Mouse (Mus musculus) 3T3-L1 (cell line): Measurements from ENCODE around the gene Hk3.

Source experiments
- DNase-seq: peaks from one replicate; pipeline ENCODE4 v3.0.0-alpha.2; 2015; ENCODE audit warnings: low read depth, low spot score

Gene Hk3

GRCm38 (mm10) chr13:55002090-55002489, 19.1 kb downstream of the Hk3 start:
- no peak for DNase-seq

GRCm38 (mm10) chr13:55000433-55000832, 20.8 kb downstream of the Hk3 start:
- DNase-seq = no peak

GRCm38 (mm10) chr13:54997568-54997967, 23.6 kb downstream of the Hk3 start:
- no peak for DNase-seq

DNA sequence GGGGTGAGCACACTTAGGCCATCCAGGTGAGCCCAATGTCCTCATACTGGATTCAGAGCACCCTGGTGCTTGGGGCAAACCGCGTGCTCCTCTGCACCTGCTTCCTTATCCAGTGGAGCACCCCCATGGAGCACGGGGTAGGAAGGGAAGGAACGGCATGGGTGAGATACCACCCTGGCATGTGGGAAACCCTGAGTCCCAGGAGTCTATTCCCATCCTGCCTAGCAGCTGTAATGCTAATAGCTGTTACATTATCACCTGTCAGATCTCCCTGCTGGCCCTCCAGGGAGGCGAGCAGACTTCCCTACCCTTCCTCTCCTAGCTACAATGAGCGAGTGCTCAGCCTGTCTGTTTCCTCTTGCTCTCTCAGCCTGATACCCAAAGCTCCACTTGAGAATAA, 26.0 kb downstream of the Hk3 start:
- DNase-seq = no peak

GRCm38 (mm10) chr13:54994576-54994975, 26.6 kb downstream of the Hk3 start:
- DNase-seq = no peak

DNA sequence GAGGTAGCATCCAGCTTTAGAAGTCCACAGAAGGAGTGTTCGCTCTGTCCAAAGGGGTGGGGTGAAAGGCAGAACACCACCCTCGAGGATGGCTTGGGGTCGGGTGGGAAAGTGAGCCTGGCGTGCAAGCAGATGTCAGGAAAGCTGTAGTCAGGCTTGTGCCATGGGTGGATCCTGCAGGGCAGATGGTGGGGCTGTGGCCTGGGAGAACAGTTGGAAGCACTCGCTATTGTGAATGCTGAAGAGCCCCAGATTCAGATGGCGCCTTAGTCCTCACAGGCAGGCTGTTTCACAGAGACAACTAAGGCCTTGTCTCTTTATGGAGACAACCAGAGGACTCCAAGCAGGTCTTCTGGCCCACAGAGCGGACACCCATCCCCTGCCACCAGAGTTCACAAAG, 29.0 kb downstream of the Hk3 start:
- DNase-seq = no peak

DNA sequence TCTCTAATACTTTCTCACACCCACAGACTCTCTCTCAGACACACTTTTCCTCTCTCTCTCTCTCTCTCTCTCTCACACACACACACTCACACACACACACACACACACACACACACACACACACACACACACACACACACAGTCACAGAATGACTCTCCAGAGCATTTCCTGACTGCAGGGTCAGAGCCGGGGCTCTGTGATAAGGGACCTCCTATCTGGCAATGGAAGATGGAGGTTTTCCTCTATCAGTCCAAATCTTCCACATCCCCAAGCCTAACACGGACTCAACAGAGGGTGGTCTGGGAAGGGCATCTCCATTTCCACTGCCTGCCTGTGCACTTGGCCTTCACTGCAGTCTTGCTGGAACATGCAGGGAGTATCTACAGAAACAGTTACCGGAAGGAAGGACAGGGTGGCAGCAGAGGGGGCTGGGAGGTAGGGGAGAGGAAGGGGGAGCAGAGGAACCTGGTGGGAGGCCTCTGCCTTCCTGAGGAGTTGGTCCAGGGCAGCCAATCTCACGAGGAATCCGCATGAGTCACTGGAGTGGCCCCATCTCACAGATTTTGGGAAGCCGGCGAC, 32.9 kb downstream of the Hk3 start:
- no peak for DNase-seq

DNA sequence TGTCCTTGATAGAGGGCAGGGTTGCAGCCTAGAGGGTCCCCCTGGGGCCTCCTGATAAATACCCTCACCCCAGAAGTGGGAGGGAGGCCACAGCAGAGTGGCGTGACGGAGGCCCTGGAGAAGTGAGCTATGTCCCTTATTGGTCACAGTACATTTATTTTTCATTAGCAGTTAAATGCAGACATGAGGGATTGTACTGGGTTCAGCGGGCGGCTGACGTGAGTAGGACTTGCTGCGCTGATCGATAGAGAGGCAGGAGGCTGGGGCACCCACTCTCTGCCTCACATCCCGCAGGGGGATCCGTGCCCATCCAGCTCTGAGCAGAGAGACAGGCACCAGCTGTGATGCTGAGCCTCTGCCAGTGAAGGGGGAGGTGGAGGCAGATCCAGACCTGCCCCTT, 33.8 kb downstream of the Hk3 start:
- DNase-seq = no peak

- DNase-seq = no peak
Measured at GRCm38 (mm10) chr13:54983614-54984013, 37.6 kb downstream of the Hk3 start.

DNA sequence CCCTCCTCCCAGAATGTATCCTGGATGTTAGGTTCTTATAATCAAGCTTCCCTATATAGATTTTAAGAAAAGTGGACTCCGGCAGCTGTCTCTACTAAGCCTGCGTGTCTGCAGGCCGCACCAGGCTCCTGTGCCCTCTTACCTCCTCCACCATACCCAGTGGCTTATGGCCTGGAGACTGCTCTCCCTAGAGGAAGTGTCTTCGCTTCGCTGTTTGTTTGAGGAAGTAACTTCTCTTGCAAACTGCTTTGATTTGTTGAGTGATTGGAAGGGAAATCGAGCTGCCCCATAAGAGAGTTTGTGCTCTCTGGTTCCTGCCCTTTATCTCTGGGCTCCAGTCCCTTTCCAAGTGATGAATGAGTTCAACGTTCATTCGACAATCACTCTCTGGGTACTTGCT, 38.2 kb downstream of the Hk3 start:
- DNase-seq = no peak

DNA sequence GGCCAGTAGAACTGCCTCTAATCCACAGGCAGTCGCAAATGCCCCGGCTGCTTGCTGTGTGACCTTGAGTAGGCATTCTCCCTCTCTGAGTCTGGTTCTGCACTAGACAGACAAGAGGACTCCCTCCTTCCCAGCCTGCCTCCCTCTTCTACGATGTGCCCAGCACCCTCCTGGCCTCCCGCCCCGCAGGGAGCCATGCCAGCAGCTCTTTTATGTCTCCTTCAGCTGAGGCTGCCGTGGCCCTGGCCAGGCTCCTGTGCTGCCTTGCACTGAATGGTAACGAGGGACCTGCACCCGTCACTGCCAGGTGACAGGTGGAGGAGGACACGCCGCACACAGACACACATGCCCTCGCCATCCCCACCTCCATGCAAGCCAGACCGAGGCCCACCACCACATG, 40.2 kb downstream of the Hk3 start:
- no peak for DNase-seq

DNA sequence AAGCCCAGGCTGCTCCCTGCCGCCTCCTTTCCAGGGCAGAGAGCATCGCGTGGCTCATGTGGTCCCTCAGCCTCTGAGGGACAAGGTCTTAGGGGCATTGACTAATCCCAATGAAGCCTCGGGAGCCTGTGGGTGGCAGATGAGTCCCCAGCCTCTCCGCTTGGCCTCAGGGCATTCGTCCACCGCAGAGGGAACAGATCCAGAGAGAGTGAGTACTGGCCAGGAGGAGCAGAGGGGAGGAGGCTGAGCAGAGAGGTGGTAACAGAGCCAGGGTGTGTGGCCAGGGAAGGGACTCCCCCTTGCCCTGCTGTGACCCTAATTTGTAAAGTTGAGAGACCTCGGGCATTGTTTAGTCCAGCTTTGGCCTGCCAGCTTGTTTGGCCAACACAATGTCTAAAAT, 42.4 kb downstream of the Hk3 start:
- no peak for DNase-seq

GRCm38 (mm10) chr13:54975546-54975945, 45.6 kb downstream of the Hk3 start:
- no peak for DNase-seq

DNA sequence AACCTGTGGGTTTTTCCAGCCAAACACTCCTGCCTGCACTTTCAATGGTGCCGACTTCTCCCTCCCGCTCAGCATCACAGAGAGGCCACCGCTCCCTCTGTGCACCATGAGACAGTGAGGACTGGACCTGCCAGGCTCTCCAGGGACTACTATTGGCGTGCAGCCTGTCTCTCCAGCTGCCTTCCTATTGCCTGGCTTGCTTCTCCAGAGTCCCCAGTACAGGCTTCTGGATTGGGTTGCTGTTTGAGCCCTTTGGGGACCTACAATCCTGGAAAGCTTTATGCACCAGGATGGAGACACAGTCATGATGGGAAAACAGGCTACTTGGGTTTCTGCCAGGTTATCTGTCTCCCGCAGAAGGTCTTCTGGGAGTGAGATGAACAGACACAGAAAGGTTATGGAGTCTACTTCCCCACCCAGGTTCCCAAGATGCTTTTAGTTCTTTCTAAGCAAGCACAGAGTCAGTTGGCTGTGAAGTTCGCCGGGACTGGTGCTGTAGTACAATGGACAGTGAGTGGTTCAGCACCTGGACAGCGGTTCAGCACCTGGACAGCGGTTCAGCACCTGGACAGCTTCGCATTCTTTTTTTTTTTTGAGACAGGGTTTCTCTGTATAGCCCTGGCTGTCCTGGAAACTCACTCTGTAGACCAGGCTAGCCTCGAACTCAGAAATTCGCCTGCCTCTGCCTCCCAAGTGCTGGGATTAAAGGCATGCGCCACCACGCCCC, 50.5 kb downstream of the Hk3 start:
- peak; percentile 71 for DNase-seq

DNA sequence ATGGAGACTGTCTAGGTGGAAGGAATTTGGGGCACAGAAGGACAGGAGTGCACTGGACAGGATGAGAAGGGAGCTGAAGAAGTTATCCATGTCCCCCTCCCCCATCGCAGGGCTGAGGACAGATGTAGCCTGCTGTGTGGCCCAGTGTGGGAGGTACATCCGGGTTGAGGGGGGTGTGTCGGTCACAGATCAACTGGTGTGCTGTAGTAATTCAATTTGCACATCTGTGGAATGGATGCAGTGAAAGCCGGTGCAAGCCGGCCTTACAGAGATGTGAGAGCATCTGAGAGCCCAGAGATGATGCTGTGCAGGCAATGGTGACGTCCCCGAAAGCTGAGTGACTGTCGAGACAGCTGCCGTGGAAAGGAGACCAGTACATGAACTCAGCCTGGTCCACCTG, 51.7 kb downstream of the Hk3 start:
- DNase-seq = no peak

GRCm38 (mm10) chr13:54968636-54969035, 52.5 kb downstream of the Hk3 start:
- no peak for DNase-seq

GRCm38 (mm10) chr13:54967501-54967900, 53.7 kb downstream of the Hk3 start:
- no peak for DNase-seq

GRCm38 (mm10) chr13:54965256-54965655, 55.9 kb downstream of the Hk3 start:
- DNase-seq = peak; percentile 8

- peak; percentile 33 for DNase-seq
Measured at GRCm38 (mm10) chr13:54960491-54960890, 60.7 kb downstream of the Hk3 start.

DNA sequence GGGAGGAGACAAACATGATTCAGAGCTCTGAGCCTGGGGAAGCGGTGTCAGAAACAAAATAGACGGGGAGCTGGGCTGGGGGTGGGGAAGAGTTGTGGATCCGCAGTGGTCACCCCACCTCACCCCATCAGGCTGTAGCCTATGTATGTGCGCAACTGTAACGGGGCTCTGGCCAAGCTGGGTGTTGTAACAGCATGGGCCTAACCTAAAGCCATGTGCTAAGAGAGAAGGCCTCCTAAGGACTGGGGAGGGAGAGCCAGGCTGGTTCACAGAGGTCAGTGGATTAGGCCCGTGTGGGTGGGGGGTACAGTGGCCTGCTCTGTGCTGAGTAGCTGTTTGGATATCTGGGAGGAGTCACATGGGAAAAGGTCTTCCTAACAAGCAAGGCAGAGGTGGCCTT, 61.3 kb downstream of the Hk3 start:
- DNase-seq = no peak

DNA sequence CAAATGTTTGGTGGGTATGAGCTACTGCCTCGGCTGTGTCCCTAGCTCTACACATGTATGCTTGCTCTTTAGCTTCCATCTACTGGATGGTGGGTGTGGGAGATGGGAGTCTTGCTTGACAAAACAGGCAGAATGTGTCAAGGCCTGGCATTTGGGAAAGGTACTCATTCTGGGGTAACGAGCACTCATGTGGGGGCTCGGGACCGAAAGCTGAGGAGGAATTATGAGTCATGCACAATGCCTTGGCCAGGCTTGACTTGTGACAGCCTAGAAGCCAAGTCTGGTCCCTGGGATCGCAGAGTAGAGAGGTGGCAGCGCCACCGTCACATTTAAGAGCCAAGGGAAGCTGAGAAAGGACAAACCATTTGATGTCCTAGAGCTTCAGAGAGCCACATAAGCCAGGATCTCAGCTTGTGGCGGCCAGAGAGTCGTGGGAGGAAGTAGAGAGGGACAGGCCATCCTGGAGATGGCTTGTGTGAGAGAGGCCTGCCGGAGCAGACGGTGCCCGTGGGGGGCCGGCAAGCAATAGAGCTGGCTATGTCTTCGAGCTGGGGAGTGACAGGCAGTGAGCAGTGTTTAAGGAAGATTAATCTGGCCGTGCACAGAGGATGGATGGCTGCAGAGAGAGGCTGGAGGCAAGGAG, 62.0 kb downstream of the Hk3 start:
- no peak for DNase-seq

DNA sequence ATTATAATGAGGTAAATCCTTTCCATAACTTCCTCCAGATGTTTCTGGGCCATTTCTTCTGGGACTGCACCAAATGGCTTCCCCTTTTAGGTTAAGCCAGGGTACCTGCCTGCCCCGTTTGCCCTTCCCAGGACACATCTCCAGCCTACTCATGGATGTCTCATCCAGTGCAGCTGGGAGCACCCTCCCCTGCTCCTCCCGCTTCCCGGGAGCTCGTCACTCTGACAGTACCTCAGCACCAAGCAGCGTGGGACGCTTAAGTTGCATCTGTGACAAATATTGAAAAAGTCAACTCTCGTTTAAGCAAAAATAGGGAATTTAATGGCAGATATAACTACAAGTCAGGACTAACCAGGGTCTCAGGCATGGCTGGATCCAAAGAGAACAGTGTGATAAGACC, 63.9 kb downstream of the Hk3 start:
- no peak for DNase-seq
